Mouse (Mus musculus): ENCODE data around the gene Bphl.

The Bphl gene

GRCm38 (mm10) chr13:34120536-34120935, 83.1 kb downstream of the Bphl start:
- no peak for DNase-seq (ENCODE audit: low spot score in 2 of 2)
